Mouse (Mus musculus) intestine, embryonic 14.5 days (tissue): ENCODE results near the gene Bbs9. TPM values are rescaled to one million over a fixed set of nuclear protein-coding genes. Genes with fewer than 3 reads are reported as not detected.

Source experiments
- ATAC-seq: fragments of 200-750 bp; cut with Nextera tagmentation; replicated peaks from 2 replicates; pipeline ENCODE4 v1.8.0; 2017; ENCODE audit warnings: low read depth, moderate number of reproducible peaks, moderate TSS enrichment, moderate library complexity; ENCODE audit not compliant: low FRiP score, low TSS enrichment
- DNase-seq: peaks from one replicate; pipeline ENCODE4 v3.0.0-alpha.2; 2018; ENCODE audit warnings: low spot score
- H3K27ac ChIP-seq: fragments of 300-500 bp; sonication (generic); 2 replicates; pipeline ENCODE4 v1.5.1; 2014; ENCODE audit warnings: low read depth, mild to moderate bottlenecking, control low read depth
- H3K27me3 ChIP-seq: fragments of 300-500 bp; sonication (generic); replicated peaks from 2 replicates; pipeline ENCODE4 v1.6.1; 2014; ENCODE audit warnings: low read length, control low read depth; ENCODE audit not compliant: control insufficient read depth, insufficient read depth
- H3K36me3 ChIP-seq: fragments of 300-500 bp; sonication (generic); 2 replicates; pipeline ENCODE4 v1.6.1; 2014; ENCODE audit warnings: low read length, control low read depth; ENCODE audit not compliant: control insufficient read depth, insufficient read depth
- H3K4me1 ChIP-seq: fragments of 300-500 bp; sonication (generic); replicated peaks from 2 replicates; pipeline ENCODE4 v1.6.1; 2014; ENCODE audit warnings: low read length, control low read depth, mixed read lengths; ENCODE audit not compliant: control insufficient read depth, insufficient read depth
- H3K4me2 ChIP-seq: fragments of 300-500 bp; sonication (generic); 2 replicates; pipeline ENCODE4 v1.6.1; 2014; ENCODE audit warnings: low read length
- H3K4me3 ChIP-seq: fragments of 300-500 bp; sonication (generic); 2 replicates; pipeline ENCODE4 v1.5.1; 2014; ENCODE audit warnings: low read depth, low read length, control low read depth, mixed read lengths
- H3K9ac ChIP-seq: fragments of 300-500 bp; sonication (generic); 2 replicates; pipeline ENCODE4 v1.6.1; 2014; ENCODE audit warnings: mild to moderate bottlenecking, low read length
- H3K9me3 ChIP-seq: fragments of 300-500 bp; sonication (generic); 2 replicates; pipeline ENCODE4 v1.6.1; 2016; ENCODE audit warnings: low read length, control low read depth; ENCODE audit not compliant: control insufficient read depth
- WGBS: fragments of 180-500 bp; shearing (Covaris S2); extraction: QIAGEN DNeasy Blood & Tissue Kit; methylation state at CpG from one replicate; pipeline ENCODE4 v1.1.7; 2014; 5-methylcytosine and 5-hydroxymethylcytosine counted together
- polyA plus RNA-seq: library from polyadenylated mRNA; unstranded; fragments of >200 nt; fragmentation: Nextera tagmentation; extraction: Ambion mirVana; gene quantifications from 2 replicates; pipeline ENCODE4 v1.2.1, GENCODE M21; 2014

Gene Bbs9
- polyA plus RNA-seq, 1 experiment from 2014 or later = 14.2 TPM

- Histone ChIP-seq H3K36me3 (no peaks in the 10 kb centered on the region), H3K4me2 (no peak overlapping the region), H3K9ac (no peak overlapping the region), H3K27me3 (no peaks in the 10 kb centered on the region), H3K4me1 (no peaks in the 10 kb centered on the region), H3K4me3 (no peak overlapping the region), H3K9me3 (no peaks in the 10 kb centered on the region), H3K27ac (no peak overlapping the region)
- no peak for ATAC-seq
- no peak for DNase-seq
- WGBS = 88% methylated on average over 9 of the region's 9 CpGs
Measured at GRCm38 (mm10) chr9:22791750-22792149, 316.2 kb downstream of the Bbs9 start.

- Histone ChIP-seq H3K4me1 (no peaks in the 10 kb centered on the region), H3K27me3 (no peaks in the 10 kb centered on the region), H3K9me3 (no peaks in the 10 kb centered on the region), H3K4me2 (no peak overlapping the region), H3K9ac (no peak overlapping the region), H3K27ac (no peak overlapping the region), H3K4me3 (no peak overlapping the region), H3K36me3 (no peaks in the 10 kb centered on the region)
- 63% methylated on average over 7 of the region's 7 CpGs for WGBS
- no peak for ATAC-seq
- DNase-seq = no peak
Measured at GRCm38 (mm10) chr9:22793698-22794097, 318.2 kb downstream of the Bbs9 start.

GRCm38 (mm10) chr9:22800675-22801074 lies 325.2 kb downstream of the Bbs9 start:
- Histone ChIP-seq H3K4me2 (no peak overlapping the region), H3K4me3 (no peak overlapping the region), H3K9ac (no peak overlapping the region), H3K27me3 (no peaks in the 10 kb centered on the region), H3K36me3 (no peaks in the 10 kb centered on the region), H3K27ac (no peak overlapping the region), H3K9me3 (no peaks in the 10 kb centered on the region), H3K4me1 (no peaks in the 10 kb centered on the region)
- DNase-seq (no peak), ATAC-seq (no peak)
- WGBS = 66% methylated on average over 7 of the region's 7 CpGs

DNA sequence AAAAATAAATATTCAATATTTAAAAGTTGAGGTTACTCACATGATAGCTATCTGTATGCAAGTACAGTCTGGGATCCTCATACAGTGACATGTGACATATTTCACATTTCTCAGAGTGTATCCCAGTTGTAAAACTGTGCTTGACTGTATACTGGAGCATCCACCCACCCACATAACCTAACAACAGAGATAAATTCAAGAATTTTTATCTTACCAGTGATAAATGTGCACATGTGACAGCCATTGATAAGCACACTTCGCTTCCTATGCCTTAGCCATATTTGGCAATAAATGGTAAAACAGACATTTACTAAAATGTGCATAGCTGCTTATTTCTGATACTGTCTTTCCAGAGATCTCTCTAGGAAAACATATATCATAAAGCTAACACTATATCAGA lies 330.5 kb downstream of the Bbs9 start:
- no peak for DNase-seq
- H3K27me3 ChIP-seq = no peaks in the 10 kb centered on the region
- H3K4me3 ChIP-seq = no peak overlapping the region
- no peaks in the 10 kb centered on the region for H3K36me3 ChIP-seq
- no peaks in the 10 kb centered on the region for H3K4me1 ChIP-seq
- no peaks in the 10 kb centered on the region for H3K9me3 ChIP-seq
- no peak for ATAC-seq
- no peak overlapping the region for H3K27ac ChIP-seq
- WGBS = 82% methylated on average over 1 of the region's 1 CpGs
- no peak overlapping the region for H3K9ac ChIP-seq
- H3K4me2 ChIP-seq = no peak overlapping the region

DNA sequence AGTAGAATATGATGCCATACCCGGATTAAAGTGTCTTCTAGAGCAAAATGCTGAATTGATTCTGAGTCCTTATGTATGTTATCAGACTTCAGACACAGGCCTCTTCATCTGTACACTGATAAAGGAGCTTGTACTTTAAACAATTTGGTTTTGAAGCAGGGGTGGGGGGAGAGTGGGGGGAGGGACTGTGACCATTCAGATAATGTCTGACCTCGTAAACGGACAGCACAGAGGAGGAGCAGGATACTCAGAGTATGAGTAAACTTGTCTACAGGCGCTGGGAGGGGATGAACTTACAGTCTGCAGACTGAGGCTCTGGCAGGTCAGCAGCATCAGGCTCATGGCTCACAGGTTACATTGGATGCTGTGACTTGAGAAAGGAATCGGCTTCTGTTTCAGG lies 331.0 kb downstream of the Bbs9 start:
- ATAC-seq = no peak

DNA sequence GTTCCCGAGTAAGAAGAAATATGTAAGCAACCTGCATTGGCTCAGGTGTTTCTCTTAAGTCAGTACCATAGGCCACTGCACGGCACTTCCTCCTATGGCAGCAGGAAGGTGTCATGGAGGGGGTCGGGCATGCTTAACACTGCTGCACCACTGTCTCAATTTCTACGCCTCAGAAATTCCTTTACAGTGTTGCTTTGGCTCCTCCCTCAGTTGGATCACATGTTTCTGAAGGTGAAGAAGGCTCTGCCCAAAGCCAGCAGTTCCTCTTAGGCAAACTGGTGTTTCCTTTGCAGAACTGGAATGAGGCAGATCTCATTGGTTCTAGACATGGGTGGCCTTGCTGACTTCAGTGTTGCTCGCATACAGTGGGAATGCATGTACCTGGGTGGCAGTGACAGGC lies 332.2 kb downstream of the Bbs9 start:
- Histone ChIP-seq H3K4me3 (no peak overlapping the region), H3K9ac (no peak overlapping the region), H3K4me2 (no peak overlapping the region), H3K27me3 (no peaks in the 10 kb centered on the region), H3K36me3 (no peaks in the 10 kb centered on the region), H3K27ac (no peak overlapping the region), H3K9me3 (no peaks in the 10 kb centered on the region), H3K4me1 (no peaks in the 10 kb centered on the region)
- WGBS = 78% methylated on average over 5 of the region's 5 CpGs
- DNase-seq (no peak), ATAC-seq (no peak)

More for the DNA sequence above, 331.0 kb downstream of the Bbs9 start:
- no peak overlapping the region for H3K9ac ChIP-seq
- H3K27ac ChIP-seq = no peak overlapping the region
- no peaks in the 10 kb centered on the region for H3K9me3 ChIP-seq
- no peaks in the 10 kb centered on the region for H3K36me3 ChIP-seq
- DNase-seq = no peak
- H3K4me1 ChIP-seq = no peaks in the 10 kb centered on the region
- H3K27me3 ChIP-seq = no peaks in the 10 kb centered on the region
- WGBS = 26% methylated on average over 5 of the region's 5 CpGs
- H3K4me2 ChIP-seq = no peak overlapping the region
- H3K4me3 ChIP-seq = no peak overlapping the region

DNA sequence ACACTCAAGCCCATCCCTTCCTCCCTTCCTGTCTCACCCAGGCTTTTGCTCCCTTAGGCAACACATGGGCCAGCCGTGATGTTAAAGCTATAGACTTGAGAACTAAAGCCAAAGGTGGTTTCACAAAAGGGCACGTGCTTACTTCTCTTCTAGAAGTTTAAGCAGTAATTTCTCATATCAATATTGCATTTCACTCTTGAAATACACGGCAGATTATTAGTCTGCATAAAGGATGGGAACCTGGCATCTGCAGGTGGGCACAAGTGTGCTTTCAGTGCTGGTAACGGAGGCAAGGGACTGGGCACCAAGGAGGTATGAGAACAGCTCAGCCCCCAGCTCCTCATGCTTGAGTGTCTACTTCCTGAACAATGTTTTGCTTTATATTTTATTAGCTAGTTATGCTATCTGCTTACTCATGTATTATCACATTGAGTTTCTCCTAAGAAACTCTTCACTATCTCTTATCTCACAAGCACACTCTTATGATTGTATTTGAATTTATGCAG lies 334.2 kb downstream of the Bbs9 start:
- no peak for DNase-seq
- 91% methylated on average over 4 of the region's 4 CpGs for WGBS
- no peak overlapping the region for H3K4me3 ChIP-seq
- H3K27ac ChIP-seq = no peak overlapping the region
- H3K36me3 ChIP-seq = no peaks in the 10 kb centered on the region
- H3K4me1 ChIP-seq = no peaks in the 10 kb centered on the region
- H3K27me3 ChIP-seq = no peaks in the 10 kb centered on the region
- no peaks in the 10 kb centered on the region for H3K9me3 ChIP-seq
- no peak overlapping the region for H3K4me2 ChIP-seq
- no peak for ATAC-seq
- no peak overlapping the region for H3K9ac ChIP-seq

- H3K4me1 ChIP-seq = no peaks in the 10 kb centered on the region; the same call in 1 of the 2 replicates
- WGBS = 88% methylated on average over 8 of the region's 8 CpGs
- H3K4me3 ChIP-seq = no peak overlapping the region
- no peaks in the 10 kb centered on the region for H3K9me3 ChIP-seq
- H3K27ac ChIP-seq = no peak overlapping the region
- H3K4me2 ChIP-seq = no peak overlapping the region
- ATAC-seq = no peak
- no peak for DNase-seq
- no peaks in the 10 kb centered on the region for H3K27me3 ChIP-seq
- H3K9ac ChIP-seq = no peak overlapping the region
- no peaks in the 10 kb centered on the region for H3K36me3 ChIP-seq
Measured at GRCm38 (mm10) chr9:22810454-22810853, 334.9 kb downstream of the Bbs9 start.

- Histone ChIP-seq H3K36me3 (no peaks in the 10 kb centered on the region), H3K9ac (no peak overlapping the region), H3K4me1 (no peaks in the 10 kb centered on the region; the same call in 1 of the 2 replicates), H3K4me2 (no peak overlapping the region), H3K27ac (no peak overlapping the region), H3K9me3 (no peaks in the 10 kb centered on the region), H3K27me3 (no peaks in the 10 kb centered on the region), H3K4me3 (no peak overlapping the region)
- WGBS = 78% methylated on average over 2 of the region's 2 CpGs
- DNase-seq (no peak), ATAC-seq (no peak)
Measured at GRCm38 (mm10) chr9:22811931-22812330, 336.4 kb downstream of the Bbs9 start.
